Mouse (Mus musculus): ENCODE measurements at regions not wholly inside any gene's neighbourhood (a gene's known extent, or its start where the extent isn't known, plus 50 kb on each side); places are given as distances from the start of the nearest gene placed in this dataset.

DNA sequence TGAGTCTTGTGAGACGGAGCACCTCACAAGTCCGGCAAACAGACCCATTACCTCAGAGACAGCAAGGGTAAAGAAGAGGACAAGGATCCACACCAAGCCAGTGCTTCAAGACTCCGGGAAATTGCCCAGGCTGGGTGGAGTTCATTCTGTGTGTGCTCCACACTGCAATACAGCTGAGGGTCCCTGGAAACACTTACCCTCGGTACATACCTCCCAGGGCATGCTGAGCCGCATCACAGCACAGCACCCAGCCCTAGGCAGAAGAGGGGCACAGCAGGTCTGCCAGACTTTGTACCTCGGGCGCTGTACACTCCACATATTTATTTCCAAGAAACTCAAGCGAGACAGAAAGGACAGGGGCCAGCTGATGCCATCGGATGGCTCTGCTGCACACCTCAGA is 54.5 kb upstream of the Cmc1 start:
- no peak for DNase-seq (ENCODE audit: low read depth, low spot score)

DNA sequence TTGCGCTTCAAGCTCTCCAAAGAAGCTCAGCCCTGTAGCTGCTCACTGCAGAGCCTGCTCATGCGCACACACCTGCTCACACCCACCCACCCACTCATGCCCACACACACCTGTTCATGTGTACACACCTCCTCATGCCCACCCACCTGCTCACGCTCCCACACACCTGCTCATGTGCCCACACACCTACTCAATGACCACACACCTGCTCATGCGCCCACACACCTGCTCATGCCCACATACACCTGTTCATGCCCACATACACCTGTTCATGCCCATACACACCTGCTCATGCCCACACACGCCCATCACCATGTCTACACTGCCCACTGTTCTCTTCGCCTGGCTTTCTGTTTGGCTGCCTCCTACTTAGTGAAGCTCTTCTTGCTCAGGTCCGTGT is 56.5 kb upstream of the Cmc1 start:
- DNase-seq (ENCODE audit: low read depth, low spot score), result no peak

DNA sequence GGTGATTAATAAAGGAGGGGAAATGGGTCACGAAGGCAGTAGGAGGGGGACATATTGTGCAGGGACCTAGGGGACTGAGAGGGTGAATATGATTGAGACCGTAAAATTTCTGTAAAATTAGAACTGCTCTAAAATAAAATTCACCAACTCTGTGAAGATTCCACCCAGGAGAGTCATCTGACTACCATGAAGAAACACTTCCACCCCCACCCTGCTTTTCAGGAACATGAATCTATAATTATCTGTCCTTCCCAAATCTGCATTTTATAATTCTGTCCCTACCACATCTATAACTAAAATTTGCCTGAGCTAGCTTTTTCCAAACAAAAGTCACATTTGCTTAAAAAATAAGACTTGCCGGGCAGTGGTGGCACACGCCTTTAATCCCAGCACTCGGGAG is 69.7 kb upstream of the Cmc1 start:
- no peak for DNase-seq (ENCODE audit: low read depth, low spot score)

DNA sequence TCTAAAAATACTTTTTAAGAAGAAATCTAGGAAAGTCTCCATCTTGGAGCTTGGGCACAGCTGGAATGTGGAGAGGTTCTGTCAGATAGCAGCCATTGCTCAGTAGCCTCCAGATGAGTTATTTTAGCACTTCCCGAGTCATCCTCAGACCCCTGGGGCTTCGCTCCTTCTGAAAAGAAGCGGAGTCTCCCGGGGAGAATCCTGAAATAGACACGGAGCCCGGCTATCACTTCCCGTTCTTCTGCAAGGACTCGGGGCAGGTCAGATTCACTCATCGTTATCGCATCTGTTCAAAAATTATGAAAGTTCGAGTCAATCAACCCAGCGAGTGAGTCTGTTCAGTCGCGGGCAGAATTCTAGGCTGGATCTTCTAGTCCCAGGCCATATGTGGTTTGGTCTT is 71.2 kb upstream of the Cmc1 start:
- no peak for DNase-seq (ENCODE audit: low read depth, low spot score)

DNA sequence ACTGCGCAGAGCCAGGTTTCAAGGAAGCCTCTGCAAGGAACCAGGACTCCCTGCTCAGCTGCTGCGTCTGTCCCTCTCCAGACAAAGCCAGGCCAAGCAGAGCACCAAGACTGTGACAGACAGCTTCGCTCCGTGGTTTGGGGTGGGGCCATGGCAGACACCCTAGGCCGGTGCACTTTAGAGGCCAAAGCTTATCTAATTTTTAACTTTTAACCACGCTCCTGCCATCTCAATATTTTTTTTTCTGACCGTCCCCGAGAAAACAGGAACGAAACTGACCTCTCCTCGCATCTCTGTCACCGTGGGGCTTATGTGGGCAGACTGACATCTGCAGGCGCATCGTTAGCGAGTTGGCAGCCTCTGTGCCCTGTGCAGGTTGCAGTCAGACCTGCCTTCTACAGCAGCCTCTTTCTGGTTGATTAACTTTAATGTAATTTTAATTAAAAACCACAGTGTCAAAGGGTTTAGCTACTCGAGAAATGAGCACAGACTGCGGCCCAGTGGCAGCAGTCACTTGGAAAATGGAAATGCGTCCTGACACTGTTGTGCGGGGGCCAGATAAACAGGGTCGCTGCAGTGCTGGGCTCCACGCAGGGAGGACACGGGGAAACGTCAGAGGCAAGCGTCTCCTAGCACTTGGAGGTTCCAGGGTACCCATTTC is 77.6 kb upstream of the Cmc1 start:
- DNase-seq (ENCODE audit: low read depth, low spot score), result no peak

DNA sequence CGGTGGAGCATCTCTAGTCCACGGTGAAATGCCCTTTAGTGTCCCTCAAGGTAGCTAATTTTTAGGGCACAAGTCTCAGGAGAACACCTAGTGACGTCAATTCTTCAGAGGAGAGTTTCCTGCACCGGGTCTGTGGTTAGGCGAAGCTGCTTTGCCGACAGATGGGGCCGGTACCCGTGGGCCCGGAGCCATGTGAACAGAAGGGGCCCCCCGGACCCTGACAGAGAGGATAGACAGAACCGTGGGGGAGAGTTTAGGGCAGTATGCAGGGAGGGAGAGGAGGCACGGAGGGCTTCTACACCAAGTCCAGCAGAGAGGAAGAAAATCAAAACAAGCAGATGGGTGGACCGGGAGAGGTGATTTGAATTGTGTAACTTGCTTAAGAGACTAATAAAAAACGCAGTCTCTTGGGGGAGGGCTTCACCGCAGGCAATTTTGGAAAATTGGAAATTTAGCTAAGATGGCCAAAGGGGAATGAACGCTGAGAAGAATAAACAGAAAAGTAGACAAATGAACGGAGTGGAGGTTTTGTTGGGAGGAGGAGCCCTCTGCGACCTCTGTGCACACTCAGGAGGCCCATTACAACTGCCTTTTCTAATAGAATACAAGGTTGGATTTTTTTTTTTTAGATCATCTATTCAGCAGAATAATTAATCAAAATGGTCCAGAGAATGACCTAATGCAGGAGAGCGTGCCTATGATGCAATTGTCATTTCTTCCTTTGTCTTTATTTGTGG is 78.9 kb upstream of the Cmc1 start:
- DNase-seq (ENCODE audit: low read depth, low spot score), result no peak

DNA sequence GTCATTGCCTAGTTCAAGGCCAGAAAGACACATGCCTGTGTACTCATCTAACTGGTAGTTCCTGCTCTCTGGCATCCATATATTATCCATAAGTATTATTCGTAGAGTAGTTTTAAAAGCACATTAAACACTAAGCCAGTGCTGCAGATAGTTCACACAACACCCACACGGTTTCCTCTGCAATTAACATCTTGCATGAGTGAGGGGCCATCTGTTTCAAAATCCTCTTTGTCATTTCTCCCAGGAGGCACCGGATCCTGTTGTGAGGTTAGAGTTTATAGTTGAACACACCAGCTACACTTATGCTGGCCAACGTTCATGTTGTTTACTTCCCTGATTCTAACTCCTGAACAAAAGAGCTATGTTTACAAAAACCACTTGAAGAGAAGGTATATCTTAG is 90.7 kb upstream of the Cmc1 start:
- DNase-seq (ENCODE audit: low read depth, low spot score), result no peak

DNA sequence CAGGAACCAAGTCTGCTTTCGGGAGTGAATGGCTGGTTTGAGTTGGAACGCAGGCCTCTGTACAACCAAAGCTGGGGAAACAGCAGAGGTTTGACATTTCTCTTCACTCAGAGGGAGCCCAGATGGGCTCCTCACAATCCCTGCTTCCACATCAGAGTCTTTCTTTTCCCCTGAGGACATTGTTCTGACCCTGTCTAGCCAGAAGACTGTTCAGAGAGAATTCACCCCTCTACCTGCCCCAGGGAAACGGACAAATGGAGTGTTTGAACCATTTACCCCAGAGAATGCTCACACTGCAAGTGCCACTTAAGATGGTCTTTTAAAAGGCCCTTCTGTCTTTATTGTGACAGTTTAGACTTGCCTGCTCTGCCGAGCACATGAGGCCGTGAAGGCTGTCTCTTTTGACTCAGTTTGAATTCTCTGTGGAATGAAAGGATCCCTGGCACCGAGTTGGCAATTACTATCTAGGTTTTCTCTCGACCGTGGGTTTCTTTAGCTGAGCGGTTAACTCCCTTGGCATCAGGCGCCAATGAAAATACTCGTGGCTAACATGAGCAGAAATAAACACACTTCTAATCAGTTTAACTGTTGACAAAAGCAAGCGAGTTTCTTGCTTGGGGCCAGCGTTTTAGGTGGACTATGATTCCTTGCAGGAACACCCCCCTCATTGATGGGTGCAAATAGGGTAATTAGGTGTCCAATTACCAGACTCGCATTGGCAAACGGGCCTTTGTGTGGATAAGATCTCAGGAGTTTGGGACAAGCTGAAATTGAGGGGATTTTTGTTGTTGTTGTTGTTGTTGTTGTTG is 97.0 kb upstream of the Cmc1 start:
- no peak for DNase-seq (ENCODE audit: low read depth, low spot score)

DNA sequence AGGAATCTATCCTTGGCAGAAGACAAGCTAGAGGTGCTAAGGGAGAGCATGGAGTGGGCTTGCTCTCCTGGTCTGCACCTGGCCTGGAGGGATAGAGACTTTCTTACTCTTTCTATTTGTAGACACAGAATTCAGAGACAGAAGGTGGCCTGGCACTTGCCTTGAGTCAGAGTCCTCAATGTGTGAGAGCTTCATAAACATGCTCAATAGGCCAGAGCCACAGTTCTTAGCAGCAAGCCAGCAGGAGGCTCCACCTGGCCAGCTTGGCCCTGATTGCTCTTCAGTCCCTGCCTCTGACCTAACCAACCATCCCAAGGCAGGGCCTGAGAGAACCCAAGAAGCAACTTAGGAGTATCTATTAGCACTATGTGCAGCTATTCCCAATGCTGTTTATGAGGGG is 103.9 kb upstream of the Cmc1 start:
- no peak for DNase-seq (ENCODE audit: low read depth, low spot score)

DNA sequence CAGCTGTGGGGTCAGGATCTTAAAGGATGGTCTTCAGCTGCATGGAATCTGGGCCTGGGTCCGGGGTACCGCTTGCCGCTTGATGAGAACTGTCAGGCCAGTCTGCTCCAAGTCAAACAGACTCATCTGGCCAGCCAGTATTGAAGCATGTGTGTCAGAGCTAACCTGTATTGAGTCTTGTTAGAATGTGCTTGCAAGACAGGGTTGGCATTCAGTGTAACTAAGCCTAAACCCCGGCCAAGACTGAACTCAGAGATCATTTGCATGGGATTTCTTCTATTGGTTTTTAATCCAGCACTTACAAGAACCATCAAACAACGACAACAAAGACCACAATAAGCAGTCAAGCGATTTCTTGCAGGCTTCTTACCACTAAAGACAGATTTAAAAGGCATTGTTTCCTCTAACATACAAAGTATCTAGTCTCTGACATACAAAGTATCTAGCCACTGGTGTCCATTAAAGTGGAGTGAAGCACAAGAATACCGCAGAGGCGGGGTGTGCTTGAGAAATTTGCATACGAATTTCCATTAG is 105.3 kb upstream of the Cmc1 start:
- DNase-seq (ENCODE audit: low read depth, low spot score), result no peak

DNA sequence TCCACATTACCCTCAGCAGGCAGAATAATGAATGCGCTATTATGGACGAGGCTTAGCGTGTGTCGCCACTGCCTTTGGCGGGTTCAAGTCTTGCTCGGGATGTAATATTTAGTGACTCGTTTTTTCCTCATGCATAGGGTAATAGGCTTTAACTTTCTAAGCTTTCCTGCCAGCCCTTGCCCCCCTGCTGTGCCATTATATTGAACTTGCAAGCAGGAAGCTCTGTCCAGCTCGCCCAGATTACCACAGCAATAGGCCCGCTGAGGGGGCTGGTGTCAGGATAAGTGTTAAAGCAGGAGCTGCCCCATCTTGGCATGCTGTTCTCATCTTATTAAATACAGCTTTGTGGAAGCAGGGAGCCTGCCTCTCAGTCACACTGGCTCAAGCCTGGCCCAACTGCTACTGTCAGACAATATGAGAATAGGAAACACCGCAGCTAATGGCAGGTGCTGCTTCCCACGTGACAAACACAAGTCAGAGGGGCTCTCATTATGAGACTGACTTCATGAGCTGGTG is 105.8 kb upstream of the Cmc1 start:
- DNase-seq (ENCODE audit: low read depth, low spot score), result peak; percentile 77

DNA sequence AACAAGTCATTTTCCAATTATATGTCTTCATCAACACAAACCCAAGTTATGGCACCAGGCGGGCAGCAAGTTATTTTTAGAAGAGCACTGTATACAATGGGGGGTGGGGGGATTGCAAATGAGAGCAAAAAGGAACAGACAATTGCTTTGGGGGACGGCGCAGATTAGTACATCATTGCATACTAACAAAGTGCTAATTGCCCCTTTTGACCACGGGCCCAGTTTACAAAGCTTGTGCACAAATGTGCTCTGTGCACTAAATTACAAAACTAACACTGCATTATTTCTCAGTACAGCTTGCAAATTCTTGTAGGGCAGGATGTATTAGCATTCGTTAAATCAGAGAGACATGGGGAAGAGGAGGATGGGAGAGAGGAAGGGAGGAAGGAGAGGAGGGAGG is 116.3 kb upstream of the Cmc1 start:
- peak; percentile 31 for DNase-seq (ENCODE audit: low read depth, low spot score)

DNA sequence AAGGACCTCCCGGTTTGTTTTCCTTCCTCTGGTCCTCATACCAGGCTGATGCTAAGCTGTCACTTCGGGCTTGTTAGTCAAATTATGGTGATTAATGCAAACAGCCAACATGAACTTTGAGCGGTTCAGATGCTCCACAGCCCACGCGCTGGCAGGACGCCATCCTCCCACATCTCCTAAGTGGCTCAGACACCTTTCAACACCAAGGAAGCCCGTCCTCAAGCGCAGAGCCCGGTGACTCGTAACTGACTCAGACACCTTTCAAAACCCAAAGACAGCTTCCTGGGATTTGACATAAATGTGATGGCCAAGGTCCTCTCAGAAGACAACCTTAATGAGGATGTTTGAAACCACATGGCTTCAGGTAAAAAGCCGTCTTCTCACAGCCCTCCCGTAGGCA is 121.7 kb upstream of the Cmc1 start:
- no peak for DNase-seq (ENCODE audit: low read depth, low spot score)

DNA sequence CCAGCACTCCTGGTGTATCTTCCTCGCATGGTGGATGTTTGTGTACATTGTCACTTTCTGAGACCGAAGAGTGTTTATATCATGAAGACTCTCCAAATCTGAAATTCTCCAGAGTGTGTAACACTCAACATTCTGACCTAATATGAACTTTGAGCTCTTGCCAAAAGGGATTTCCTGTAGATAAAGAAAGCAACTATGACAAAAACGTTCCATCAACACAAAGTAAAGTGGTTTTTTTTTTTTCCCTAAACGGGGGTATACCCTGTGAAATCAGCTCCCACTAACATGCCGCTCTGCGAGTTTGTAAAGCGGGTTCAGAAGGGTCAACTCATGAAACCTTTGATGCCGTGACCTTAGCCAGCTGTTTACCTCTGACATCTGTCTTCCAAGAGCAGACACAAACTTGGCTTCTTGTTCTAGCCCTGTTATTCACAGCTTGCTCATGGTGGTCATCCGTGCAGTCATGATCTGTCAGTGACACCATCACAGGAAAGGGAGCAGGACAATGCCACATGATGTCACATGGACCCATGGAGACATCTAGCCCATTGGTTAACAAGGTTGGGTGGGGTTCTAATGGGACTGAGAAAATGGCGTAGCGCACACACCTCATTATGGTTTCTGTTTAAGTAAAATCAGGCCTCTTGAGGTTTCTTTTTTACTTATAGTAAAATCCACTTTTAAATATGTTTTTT is 122.9 kb upstream of the Cmc1 start:
- no peak for DNase-seq (ENCODE audit: low read depth, low spot score)

DNA sequence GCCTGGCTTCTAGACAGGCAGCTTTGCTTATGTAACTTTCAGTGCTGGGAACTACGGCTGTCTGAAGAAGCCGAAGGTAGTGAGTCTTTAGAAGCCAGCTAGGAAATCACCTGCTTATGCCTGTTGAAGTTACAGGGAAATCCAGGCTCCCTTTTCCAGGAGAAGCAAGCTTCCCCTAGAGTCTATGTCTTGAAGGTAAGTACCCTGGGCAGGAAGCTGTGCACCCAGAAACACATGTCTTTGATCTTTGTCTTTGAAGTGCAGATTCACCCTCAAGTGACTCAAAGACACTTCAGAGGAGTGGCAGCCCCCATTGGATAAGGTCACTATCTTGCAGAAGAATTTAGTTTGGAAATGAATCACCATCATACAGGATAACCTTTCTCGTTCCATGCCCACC is 135.5 kb upstream of the Cmc1 start:
- DNase-seq (ENCODE audit: low read depth, low spot score), result peak; percentile 48

DNA sequence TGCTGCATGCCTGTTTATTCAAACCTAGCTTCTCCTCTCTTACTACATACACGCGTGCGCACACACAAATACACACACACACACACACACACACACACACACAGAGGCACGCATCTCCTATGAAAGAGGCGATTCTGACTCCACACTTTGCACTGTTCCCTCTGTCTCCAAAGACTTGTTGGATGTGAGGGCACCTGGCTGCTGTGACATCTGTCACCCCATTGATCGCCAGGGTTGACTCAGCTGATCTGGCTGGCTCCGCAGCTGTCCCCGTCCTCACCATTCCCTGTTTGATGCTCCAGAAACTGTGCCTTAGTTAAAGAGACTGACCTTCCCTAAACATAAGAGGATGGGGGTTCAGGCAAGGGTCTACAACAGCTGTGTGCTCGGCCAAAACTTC is 137.6 kb upstream of the Cmc1 start:
- DNase-seq (ENCODE audit: low read depth, low spot score), result no peak

DNA sequence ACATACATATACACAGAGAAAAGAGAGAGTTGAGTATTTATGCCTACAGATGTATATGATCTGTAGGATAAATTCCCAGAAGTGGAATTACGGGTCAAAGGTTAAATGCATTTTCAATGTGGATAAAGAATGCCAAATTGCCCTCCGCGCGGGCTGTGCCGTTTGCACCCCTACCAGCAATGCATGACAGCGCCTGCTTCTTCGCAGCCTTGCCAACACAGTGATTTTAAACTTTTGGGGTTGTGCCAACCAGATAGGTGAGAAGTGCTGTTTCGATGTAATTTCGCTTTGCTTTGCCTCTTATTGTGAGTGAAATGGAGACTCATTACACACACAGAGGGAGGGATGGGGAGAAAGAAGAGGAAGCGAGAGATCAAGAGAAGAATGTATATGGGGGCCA is 142.9 kb upstream of the Cmc1 start:
- DNase-seq (ENCODE audit: low read depth, low spot score), result no peak

DNA sequence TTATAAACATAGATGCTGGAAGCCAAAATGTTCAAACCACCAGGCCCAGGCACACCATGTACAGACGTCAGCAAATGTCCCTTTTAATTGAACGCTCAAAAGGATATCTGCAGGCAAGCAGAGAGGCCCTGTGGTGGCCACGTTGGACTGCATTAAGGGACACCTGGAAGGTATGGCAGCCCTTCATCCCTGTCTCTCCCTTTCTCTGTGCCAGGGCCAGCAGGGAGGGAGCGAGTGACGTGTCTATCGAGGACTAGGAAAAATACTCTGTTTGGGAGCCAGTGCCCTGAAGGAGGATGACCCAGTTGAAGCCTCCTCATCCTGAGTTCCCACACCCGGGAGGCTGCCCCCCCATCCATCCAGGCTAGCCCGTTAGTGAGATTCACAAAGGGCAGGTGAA is 144.0 kb upstream of the Cmc1 start:
- DNase-seq (ENCODE audit: low read depth, low spot score), result no peak

DNA sequence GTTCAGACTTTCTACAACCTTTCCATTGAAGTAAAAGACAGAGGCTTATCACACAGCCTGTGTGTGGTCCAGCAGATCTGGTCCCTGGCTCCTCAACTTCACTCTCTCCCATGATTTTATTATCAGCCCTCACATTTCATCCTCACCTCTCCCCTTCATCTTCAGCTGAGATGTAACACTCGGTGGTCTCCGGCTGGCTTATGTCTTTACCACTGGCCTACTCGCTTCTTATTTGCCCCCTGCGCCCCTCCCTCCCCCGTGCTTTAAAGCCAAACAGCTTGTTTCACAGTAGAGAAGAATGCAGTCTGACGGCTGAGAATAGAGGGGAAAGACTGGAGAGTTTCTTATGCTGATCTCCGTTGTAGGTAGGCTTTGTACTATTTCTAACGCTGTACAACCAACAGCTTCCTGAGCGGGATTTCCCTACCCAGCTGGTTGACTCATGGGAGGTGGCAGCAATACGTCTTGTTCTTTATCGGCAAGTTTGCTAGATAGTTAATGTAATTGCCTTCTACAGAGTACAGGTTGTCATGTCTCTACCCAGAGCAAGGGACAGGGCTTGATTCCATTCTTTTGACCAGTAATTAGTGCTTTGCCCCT is 152.9 kb upstream of the Cmc1 start:
- DNase-seq (ENCODE audit: low read depth, low spot score), result no peak

DNA sequence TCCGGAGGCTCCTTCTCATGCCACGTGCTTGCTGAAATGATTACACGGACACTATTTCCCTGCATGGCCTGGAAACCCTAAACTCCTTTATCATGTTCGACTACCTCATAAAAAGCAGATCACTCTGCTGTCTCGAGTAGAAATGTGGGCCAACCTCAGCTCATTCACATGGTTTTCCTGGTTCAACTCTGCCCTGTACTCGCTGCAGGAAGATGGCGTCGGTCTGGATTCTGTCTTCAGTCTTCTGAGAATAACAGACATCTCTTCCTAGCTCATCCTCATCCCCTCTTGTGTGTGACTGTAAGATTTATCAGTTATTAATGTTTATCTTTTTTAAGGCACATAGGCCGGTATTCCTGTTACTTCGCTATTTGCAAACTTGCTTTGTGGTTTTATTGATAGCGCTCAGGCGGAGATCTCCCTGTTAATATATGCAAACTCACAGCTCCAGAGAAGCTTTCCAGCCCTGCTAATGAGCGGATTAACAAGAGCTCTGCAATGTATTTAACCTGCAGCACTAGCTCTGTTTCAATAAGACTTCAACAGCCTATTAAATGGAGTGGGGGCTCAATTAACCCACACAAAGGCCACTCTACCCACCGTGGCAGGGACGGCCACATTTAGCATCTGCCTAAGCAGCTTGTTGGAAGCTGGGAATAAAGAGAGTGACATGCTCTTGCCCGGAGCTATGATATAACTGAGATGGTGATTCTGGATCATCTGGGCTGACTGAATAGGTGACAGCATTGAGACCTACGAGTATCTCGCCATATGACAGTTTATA is 159.5 kb upstream of the Eomes start:
- DNase-seq (ENCODE audit: low read depth, low spot score), result no peak

DNA sequence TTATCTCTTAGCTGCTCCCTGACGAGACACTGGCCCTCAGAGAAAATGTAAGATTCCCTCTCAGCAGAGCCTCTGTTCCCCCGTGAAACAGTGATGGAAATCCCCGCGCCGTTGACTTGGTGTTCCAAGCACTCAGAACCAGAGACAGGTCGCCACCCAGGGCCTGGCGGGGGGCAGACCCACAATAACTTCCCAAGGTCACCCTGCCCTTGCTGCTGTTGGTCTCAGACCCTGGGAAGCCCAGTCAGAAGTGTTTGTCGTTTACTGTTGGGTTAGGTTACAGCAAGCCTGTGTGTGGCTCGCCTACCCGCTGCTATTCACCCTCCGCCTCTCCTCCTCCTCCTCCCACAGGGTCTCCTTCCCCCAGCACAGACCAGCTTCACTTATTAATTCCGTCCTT is 154.2 kb upstream of the Eomes start:
- DNase-seq (ENCODE audit: low read depth, low spot score), result peak; percentile 66
